Mouse (Mus musculus): ENCODE measurements around the gene Gm20388.
A peak's percentile ranks its signal among the peaks of the same experiment; 100 is the strongest.

Gm20388 gene

DNA sequence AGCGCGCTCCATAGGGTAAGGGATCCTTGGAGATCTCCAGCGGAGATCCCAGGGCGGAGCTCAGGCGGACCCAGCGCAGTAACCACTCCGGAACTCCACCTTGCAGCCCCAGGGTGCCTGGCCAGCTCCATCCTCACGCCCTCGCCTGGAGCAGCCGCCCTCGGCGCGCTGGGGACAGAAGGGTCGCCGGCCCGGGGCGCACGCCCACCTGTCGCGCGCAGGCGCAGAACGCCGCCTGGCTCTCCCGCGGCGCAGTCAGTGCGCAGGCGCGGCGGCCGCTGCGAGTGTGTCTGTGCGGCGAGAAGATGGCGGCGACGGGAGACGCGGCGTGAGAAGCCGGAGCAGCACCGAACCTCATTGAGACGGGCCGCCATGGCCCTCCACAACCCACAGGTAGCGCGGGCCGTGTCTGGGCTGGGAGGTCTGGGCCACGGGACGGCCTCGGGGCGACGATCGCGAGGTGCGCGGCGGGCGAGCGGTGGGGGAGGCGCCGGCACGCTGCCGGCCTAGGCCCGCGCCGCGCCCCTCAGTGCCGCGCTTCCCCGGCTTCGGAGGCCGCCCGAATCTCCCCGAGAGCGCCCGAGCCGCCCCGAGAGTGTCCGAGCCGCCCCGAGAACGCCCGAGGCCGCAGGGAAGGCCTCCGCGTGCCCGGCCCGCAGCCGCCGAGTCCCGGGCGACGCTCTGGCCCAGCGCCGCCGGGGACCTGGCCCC lies at the start of gene Gm20388:
Gene Gm20388 (plus strand): TSS at position 295 of the 711 bp plus-strand sequence.
- DNase-seq (ENCODE audit: low read depth in 2 of 2, low spot score in 2 of 2) = peak; percentile 86 to 93

DNA sequence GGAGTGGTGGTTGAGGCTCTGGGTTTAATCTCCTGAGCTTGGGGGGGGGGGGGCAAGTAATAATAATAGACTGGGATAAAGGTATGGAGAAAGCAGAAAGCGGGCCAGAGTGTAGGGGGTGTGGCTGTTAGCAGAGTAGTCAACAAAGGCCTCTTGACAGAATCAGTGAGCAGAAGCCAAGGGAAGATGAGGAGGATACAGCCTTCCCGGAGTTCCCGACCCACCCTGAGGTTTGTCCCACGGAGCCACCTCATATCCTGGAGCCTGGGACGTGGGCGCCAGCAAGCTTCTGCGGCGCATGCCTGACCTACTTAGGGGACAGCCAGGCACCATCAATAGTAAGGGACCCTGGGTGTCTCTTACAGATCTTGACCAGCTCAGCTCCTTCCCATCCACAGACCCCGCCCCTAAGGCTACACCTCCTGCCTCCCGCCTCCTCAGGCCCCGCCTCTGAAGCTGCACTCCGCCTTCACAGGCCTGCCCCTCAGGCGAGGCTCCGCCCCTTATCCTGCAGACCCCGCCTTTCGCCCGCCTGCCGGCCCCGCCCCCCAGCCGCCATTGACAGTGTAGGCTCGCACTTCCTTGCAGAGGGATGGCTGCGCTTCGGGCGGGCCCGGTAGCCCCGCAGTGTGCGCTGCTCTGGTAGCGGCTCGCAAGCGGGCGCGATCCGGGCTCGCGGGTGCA lies 48.8 kb upstream of the Gm20388 start, which contains the start of gene Klhl36:
Gene Klhl36 (plus strand): TSS at position 561 of the 684 bp plus-strand sequence.
- DNase-seq (ENCODE audit: low read depth in 2 of 2, low spot score in 2 of 2) = peak; percentile 93 to 98

GRCm38 (mm10) chr8:119862390-119862734 lies 48.3 kb upstream of the Gm20388 start:
- DNase-seq (ENCODE audit: low read depth in 2 of 2, low spot score in 2 of 2) = no peak

- DNase-seq (ENCODE audit: low read depth in 2 of 2, low spot score in 2 of 2) = no peak
Measured at GRCm38 (mm10) chr8:119862749-119863148, 47.9 kb upstream of the Gm20388 start.

GRCm38 (mm10) chr8:119869616-119870015 lies 41.0 kb upstream of the Gm20388 start:
- no peak for DNase-seq (ENCODE audit: low read depth in 2 of 2, low spot score in 2 of 2)

GRCm38 (mm10) chr8:119873181-119873580 lies 37.5 kb upstream of the Gm20388 start:
- no peak for DNase-seq (ENCODE audit: low read depth in 2 of 2, low spot score in 2 of 2)

DNA sequence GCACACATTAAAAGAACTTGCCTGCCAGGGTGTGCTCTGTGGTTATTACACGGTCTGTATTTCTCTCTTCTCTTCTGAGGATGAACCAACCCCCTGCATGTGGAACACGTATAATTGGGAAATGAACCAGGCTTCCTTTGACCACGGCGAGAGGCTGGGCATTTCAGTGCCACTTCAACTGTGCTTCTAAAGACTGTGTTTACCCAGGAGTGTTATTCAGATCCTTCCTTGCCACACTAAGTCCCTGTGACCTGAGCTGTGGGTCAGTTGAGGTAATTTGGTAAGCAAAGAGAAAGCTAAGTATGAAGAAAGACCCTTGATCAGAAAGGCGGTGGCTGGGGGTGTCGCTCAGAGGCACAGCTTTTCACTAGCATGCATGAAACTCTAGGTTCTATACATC lies 29.3 kb upstream of the Gm20388 start:
- no peak for DNase-seq (ENCODE audit: low read depth in 2 of 2, low spot score in 2 of 2)

DNA sequence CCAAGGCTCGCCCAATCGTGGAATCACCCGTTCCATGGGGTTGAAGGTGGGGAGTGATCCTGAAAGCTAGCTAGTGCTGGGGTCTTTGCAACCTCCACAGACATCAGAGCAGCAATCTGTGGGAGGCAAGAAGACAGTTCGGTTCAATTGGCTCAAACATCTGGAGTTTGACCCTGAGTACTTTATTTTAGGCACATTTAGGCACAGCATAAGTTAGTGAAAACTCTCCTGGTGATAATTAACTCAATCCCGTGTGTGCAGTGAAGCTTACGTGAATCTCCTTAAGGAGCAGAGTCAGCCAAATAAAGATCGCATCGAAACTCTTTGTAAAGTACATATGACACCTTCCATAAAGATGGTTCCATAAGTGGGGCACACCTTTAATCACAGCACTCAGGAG lies 28.7 kb upstream of the Gm20388 start:
- no peak for DNase-seq (ENCODE audit: low read depth in 2 of 2, low spot score in 2 of 2)

DNA sequence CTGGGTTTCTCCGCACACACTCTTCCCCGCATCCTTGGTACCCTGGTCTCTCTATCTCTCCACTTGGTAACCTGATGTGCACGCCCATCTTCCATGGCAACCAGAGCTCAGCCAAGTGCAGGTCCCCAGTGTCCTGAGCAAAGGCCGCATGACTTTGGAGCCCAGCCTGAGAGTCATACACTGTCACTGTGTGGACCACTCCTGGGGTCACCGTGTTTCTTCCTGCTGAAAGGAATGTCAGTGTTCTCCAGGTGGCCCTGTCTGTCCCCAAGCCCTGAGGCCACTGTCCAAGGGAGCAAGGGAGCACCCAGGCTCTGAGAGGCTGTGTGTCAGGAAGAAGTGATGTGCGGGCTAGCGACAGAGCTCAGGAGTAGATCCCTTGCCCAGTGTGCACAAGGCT lies 27.4 kb upstream of the Gm20388 start:
- no peak for DNase-seq (ENCODE audit: low read depth in 2 of 2, low spot score in 2 of 2)

DNA sequence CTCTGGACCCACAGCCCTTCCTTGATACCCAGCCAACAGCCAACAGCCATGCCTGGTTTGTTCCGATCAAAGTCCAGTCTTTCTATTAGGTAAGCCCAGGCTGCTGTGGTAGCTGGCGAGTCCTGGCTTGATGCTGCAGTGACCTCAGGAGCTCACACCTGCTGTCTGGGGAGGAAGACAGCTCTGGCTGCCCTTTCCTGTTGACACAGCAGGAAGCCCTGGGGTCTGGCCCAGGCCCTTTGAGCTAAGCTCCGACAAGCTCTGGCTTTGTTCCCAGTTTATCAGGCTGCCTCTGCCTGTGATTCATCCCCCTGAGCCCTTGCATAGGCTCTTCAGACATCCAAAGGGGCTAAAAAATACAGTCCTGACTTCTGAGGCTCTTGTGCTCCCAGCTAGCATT lies 25.0 kb upstream of the Gm20388 start:
- no peak for DNase-seq (ENCODE audit: low read depth in 2 of 2, low spot score in 2 of 2)

- DNase-seq (ENCODE audit: low read depth in 2 of 2, low spot score in 2 of 2) = peak; percentile 16 to 28
Measured at GRCm38 (mm10) chr8:119887130-119887529, 23.5 kb upstream of the Gm20388 start.

GRCm38 (mm10) chr8:119888012-119888411 lies 22.6 kb upstream of the Gm20388 start:
- DNase-seq (ENCODE audit: low read depth in 2 of 2, low spot score in 2 of 2) = no peak

GRCm38 (mm10) chr8:119897069-119897468 lies 13.6 kb upstream of the Gm20388 start:
- no peak for DNase-seq (ENCODE audit: low read depth in 2 of 2, low spot score in 2 of 2)

GRCm38 (mm10) chr8:119897933-119898332 lies 12.7 kb upstream of the Gm20388 start:
- peak in 1 of 2 experiments; percentile 21 for DNase-seq (ENCODE audit: low read depth in 2 of 2, low spot score in 2 of 2)

GRCm38 (mm10) chr8:119901349-119901748 lies 9.3 kb upstream of the Gm20388 start:
- no peak for DNase-seq (ENCODE audit: low read depth in 2 of 2, low spot score in 2 of 2)

DNA sequence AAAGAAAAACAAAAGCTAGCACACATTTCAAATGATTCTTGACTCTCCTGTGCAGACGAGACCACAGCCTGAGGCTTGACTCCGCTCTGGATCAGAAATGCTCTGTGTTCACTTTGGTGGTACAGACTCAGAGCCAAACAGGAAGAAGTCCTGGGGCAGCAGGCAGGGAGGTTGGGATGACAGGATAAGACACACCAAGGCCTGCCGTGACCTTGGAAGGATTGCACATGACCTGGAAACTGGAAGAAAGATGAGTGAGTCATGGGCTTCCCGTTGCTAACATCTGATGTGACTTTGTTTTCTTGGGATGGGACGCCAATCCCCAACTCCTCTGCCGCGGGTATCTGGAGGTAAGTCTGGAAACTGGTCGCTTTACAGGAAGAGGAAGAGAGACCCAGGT lies 8.7 kb upstream of the Gm20388 start:
- no peak for DNase-seq (ENCODE audit: low read depth in 2 of 2, low spot score in 2 of 2)

DNA sequence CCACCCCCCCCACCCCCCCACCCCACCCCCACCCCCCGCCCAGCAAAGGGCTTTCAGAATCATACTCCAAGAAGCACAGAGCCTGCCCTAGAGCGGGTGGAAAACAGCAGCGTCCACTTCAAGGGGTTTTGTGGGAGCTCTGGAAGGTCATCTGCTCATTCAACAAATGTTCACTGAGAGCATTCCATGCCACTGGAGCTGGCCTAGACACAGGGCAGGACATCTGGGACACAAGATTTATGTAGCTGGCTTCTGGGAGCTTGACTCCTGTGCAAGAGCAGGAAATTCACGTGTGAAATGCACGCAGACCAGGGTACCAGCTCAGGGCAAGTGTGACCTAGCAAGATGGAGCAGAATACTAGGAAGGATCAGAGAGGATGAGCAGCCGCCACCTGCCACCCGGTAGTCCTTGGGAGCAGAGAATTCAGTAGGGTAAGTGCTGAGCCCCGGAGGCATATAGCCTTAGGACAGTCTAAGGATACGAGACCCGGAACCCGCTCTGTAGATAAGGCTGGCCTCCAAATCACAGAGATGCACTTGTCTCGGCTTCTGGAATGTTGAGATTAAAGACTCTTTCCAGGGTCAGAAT lies 6.2 kb upstream of the Gm20388 start:
- DNase-seq (ENCODE audit: low read depth in 2 of 2, low spot score in 2 of 2) = no peak

- DNase-seq (ENCODE audit: low read depth in 2 of 2, low spot score in 2 of 2) = peak in 1 of 2 experiments; percentile 6
Measured at GRCm38 (mm10) chr8:119909944-119910546, 596 bp upstream of the Gm20388 start, which contains the start of gene Usp10. TSS of gene Usp10 (plus strand) at chr8:119910360.

DNA sequence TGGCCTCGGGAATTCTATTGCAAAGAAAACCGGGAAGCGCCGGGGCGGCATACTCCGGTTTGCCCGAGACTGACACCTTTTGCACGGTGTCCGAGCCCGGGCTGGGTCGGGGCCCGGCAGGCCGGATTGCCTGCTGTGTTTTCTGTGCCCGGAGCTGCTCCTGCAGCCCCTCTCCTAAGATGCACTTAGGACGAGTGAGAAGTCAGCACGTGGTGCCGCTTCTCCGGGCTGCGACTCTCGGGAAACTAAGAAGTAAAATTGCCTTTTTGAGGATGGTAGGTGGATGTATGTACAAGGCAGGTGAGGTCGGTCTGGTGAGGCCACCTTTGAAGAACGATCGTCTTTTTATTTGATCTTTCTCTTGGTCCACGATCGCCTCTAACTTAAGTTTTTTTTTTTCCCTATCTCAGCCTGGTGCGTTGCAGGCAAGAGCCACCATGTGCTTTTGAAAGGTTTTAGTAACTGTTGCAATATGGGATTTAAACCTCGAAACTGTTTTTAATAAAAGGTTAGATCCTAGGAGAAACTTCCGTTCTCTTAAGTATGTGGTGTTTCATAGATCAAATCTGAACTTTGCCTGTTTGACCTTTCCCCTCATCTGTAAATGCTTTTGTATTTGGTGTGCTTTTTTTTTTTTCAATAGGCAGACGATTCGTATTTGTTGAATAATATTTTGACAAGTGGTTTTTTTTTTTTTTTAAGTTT lies 769 bp downstream of the Gm20388 start:
- DNase-seq (ENCODE audit: low read depth in 2 of 2, low spot score in 2 of 2) = no peak

DNA sequence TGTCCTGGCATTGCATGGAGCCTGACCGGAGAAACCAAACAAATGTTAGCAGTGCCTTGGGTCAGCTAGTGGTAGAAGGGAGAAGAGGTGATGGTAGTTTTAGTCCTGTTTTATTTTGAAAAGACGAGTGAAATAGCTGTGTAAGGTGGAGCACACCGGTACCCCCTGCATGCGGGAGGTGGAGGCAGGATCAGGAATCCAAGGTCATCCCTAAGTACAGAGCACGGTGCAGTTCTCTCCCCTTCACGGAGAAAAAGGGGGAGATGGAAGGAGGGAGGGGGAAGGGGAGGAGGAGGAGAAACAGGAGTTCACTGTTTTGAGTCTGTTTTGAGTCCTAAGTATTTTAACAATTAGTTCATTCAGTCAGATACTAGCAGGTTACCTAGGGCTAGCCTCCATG lies 2.0 kb downstream of the Gm20388 start:
- no peak for DNase-seq (ENCODE audit: low read depth in 2 of 2, low spot score in 2 of 2)

GRCm38 (mm10) chr8:119913181-119913580 lies 2.5 kb downstream of the Gm20388 start:
- no peak for DNase-seq (ENCODE audit: low read depth in 2 of 2, low spot score in 2 of 2)
